Mouse (Mus musculus) ES-E14 (cell line): ENCODE measurements around the gene Git1. TPM values are rescaled to one million over a fixed set of nuclear protein-coding genes. Genes with fewer than 3 reads are reported as not detected.

Experiments
- DNase-seq: peaks from one replicate; pipeline ENCODE4 v3.0.0-alpha.2; 2013; ENCODE audit warnings: low read depth, low spot score
- H3K27ac ChIP-seq: 2 replicates; pipeline ENCODE4 v1.5.1; 2012; ENCODE audit warnings: low read depth, mild to moderate bottlenecking, low read length, moderate library complexity, mixed read lengths; ENCODE audit not compliant: poor library complexity, insufficient read depth, severe bottlenecking
- H3K36me3 ChIP-seq: 2 replicates; pipeline ENCODE4 v1.6.1; 2012; ENCODE audit warnings: mild to moderate bottlenecking, low read length, moderate library complexity, mixed read lengths; ENCODE audit not compliant: control insufficient read depth, poor library complexity, insufficient read depth, severe bottlenecking
- H3K4me1 ChIP-seq, 2 experiments: fragments of 150-350 bp in 1 of 2; sonication (generic) in 1 of 2; 2 replicates each; pipeline ENCODE4 v1.6.1; 2012; ENCODE audit warnings: low read length in 2 of 2, mild to moderate bottlenecking in 1 of 2, mixed read lengths in 1 of 2; ENCODE audit not compliant: control insufficient read depth in 2 of 2, insufficient read depth in 2 of 2, poor library complexity in 1 of 2
- H3K4me3 ChIP-seq, 2 experiments: fragments of 150-350 bp in 1 of 2; sonication (generic) in 1 of 2; 2 replicates each; pipeline ENCODE4 v1.5.1; 2012; ENCODE audit warnings: low read length in 2 of 2, low read depth in 1 of 2, mild to moderate bottlenecking in 1 of 2, mixed read lengths in 1 of 2; ENCODE audit not compliant: insufficient read depth in 1 of 2, poor library complexity in 1 of 2, severe bottlenecking in 1 of 2
- H3K9ac ChIP-seq: 2 replicates; pipeline ENCODE4 v1.6.1; 2012; ENCODE audit warnings: low read depth, mild to moderate bottlenecking, low read length, mixed read lengths; ENCODE audit not compliant: poor library complexity, insufficient read depth, severe bottlenecking
- H3K9me3 ChIP-seq: fragments of 150-350 bp; sonication (generic); 2 replicates; pipeline ENCODE4 v1.6.1; 2012; ENCODE audit warnings: low read depth, mild to moderate bottlenecking, low read length; ENCODE audit not compliant: control insufficient read depth, insufficient read depth
- CHD2 ChIP-seq: IDR thresholded peaks from 2 replicates; pipeline ENCODE4 v1.6.1; 2014; ENCODE audit warnings: mild to moderate bottlenecking, low read depth, low read length, inconsistent platforms
- HCFC1 ChIP-seq: IDR thresholded peaks from 2 replicates; pipeline ENCODE4 v1.6.1; 2012; ENCODE audit warnings: low read length, inconsistent platforms, borderline replicate concordance; ENCODE audit not compliant: insufficient read depth
- MAFK ChIP-seq: IDR thresholded peaks from 2 replicates; pipeline ENCODE4 v1.6.1; 2014; ENCODE audit warnings: mild to moderate bottlenecking, low read depth, low read length, inconsistent platforms; ENCODE audit not compliant: insufficient read depth
- ZC3H11A ChIP-seq: IDR thresholded peaks from 2 replicates; pipeline ENCODE4 v1.6.1; 2012; ENCODE audit warnings: low read depth, mild to moderate bottlenecking, inconsistent platforms, low read length, borderline replicate concordance
- ZNF384 ChIP-seq: IDR thresholded peaks from 2 replicates; pipeline ENCODE4 v1.6.1; 2012; ENCODE audit warnings: low read depth, low read length, inconsistent platforms
- in situ Hi-C, 2 experiments: fragments of 600-800 bp; cut with MboI; formaldehyde crosslinking; loops; one replicate each; pipeline ENCODE4 v1.15.1; 2025; ENCODE audit warnings: low sequenced_read_pairs in 2 of 2, inconsistent platforms in 1 of 2; ENCODE audit not compliant: unreplicated experiment in 2 of 2
- total RNA-seq: library from RNA; depleted of rRNA; stranded (reverse); fragments of 300-350 nt; gene quantifications from 2 replicates; pipeline ENCODE4 v1.2.3, GENCODE M21; 2012; rRNA removed

The Git1 gene
- total RNA-seq, 1 experiment = 43.1 TPM

GRCm38 (mm10) chr11:77529644-77530043 lies 36.3 kb downstream of the Git1 start:
- TF ChIP-seq ZC3H11A = no peak

GRCm38 (mm10) chr11:77530862-77531261 lies 37.5 kb downstream of the Git1 start:
- Histone ChIP-seq H3K9ac (no peak overlapping the region), H3K4me1 (no peaks in the 10 kb centered on the region), H3K27ac (no peak overlapping the region), H3K4me3 (no peak overlapping the region), H3K9me3 (no peaks in the 10 kb centered on the region), H3K36me3 (no peaks in the 10 kb centered on the region)
- DNase-seq = no peak
- in situ Hi-C loops = no loop called here
- TF ChIP-seq ZNF384 (no peak), CHD2 (no peak), HCFC1 (no peak), MAFK (no peak), ZC3H11A (no peak)

More at GRCm38 (mm10) chr11:77529644-77530043, 36.3 kb downstream of the Git1 start:
- in situ Hi-C loops = no loop called here
- Histone ChIP-seq H3K4me3 (no peak overlapping the region), H3K36me3 (no peaks in the 10 kb centered on the region), H3K9me3 (no peaks in the 10 kb centered on the region), H3K4me1 (no peaks in the 10 kb centered on the region), H3K27ac (no peak overlapping the region), H3K9ac (no peak overlapping the region)
- no peak for DNase-seq

GRCm38 (mm10) chr11:77532202-77532846 lies 39.0 kb downstream of the Git1 start:
- Histone ChIP-seq H3K4me1 (no peaks in the 10 kb centered on the region), H3K9ac (no peak overlapping the region), H3K4me3 (no peak overlapping the region), H3K9me3 (no peaks in the 10 kb centered on the region), H3K36me3 (no peaks in the 10 kb centered on the region), H3K27ac (no peak overlapping the region)
- TF ChIP-seq MAFK = no peak
- no peak for TF ChIP-seq ZC3H11A
- no peak for TF ChIP-seq HCFC1
- TF ChIP-seq CHD2 = no peak
- no peak for TF ChIP-seq ZNF384
- in situ Hi-C loops = no loop called here
- no peak for DNase-seq

DNA sequence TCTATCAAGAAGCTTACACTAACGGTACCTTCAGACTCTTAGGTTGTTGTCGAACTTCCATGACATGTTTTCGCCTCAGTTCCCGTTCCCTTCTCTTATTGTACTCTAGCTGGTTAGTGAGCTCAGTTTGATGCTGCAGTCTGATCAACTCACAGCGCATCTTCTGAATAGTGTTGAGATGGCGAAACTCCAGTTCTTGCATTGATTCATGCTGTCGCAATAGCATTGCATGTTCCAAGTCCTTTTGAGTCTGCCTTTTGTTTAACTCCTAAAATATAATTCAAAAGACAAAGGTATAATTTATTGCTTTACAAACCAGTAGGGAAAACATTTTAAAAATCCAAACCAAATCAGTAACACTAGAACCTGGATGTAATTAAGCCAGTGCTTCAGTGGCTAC lies 51.9 kb downstream of the Git1 start:
- H3K36me3 ChIP-seq = peaks cover 5% of the 10 kb centered on the region
- no peak for TF ChIP-seq HCFC1
- TF ChIP-seq ZC3H11A = no peak
- TF ChIP-seq MAFK = no peak
- TF ChIP-seq ZNF384 = no peak
- TF ChIP-seq CHD2 = no peak
- no peak overlapping the region for H3K4me3 ChIP-seq
- H3K9me3 ChIP-seq = no peaks in the 10 kb centered on the region
- DNase-seq = no peak
- in situ Hi-C loops = no loop called here
- no peaks in the 10 kb centered on the region for H3K4me1 ChIP-seq
- no peak overlapping the region for H3K9ac ChIP-seq
- no peak overlapping the region for H3K27ac ChIP-seq

Other genes starting within 250 kb of the Git1 start
- gene Coro6, start 31.2 kb upstream of the Git1 start, total RNA-seq = 0.48 and 0.80 TPM in 2 replicates
- 7.0 and 10.7 TPM in 2 replicates for gene Ankrd13b, start 3.9 kb upstream of the Git1 start, total RNA-seq
- gene Abhd15, start 21.6 kb downstream of the Git1 start, total RNA-seq = 1.6 and 1.7 TPM in 2 replicates
- gene Trp53i13, start 22.4 kb downstream of the Git1 start, total RNA-seq = 18.4 and 23.5 TPM in 2 replicates
- gene Gm10392, start 25.6 kb downstream of the Git1 start, total RNA-seq = 0.26 TPM in 1 of 2 replicates, not detected in the other
- gene Taok1, start 114.3 kb downstream of the Git1 start, total RNA-seq = 48.4 and 60.8 TPM in 2 replicates
- 153 and 165 TPM in 2 replicates for gene Nufip2, start 192.6 kb downstream of the Git1 start, total RNA-seq
- gene Cryba1, start 231.7 kb downstream of the Git1 start, total RNA-seq = 0.32 TPM in 1 of 2 replicates, not detected in the other